Mouse (Mus musculus) WW6 (cell line): Measurements from ENCODE around the gene F2rl2.

Experiments used
- DNase-seq: peaks from one replicate; pipeline ENCODE4 v3.0.0-alpha.2; 2013; ENCODE audit warnings: low read depth, low spot score

Gene F2rl2

GRCm38 (mm10) chr13:95696654-95697163 lies at the start of gene F2rl2:
Gene F2rl2 (plus strand): TSS chr13:95696853.
- DNase-seq = no peak

GRCm38 (mm10) chr13:95647248-95647647 lies 49.4 kb upstream of the F2rl2 start:
- DNase-seq = no peak

- DNase-seq = no peak
These were observed 46.7 kb upstream of the F2rl2 start for GRCm38 (mm10) chr13:95649941-95650340.

- DNase-seq = no peak
These were observed 44.6 kb upstream of the F2rl2 start for GRCm38 (mm10) chr13:95651870-95652668.

GRCm38 (mm10) chr13:95653696-95654095 lies 43.0 kb upstream of the F2rl2 start:
- DNase-seq = no peak

GRCm38 (mm10) chr13:95655284-95655683 lies 41.4 kb upstream of the F2rl2 start:
- DNase-seq = no peak

GRCm38 (mm10) chr13:95657171-95657570 lies 39.5 kb upstream of the F2rl2 start:
- no peak for DNase-seq

- no peak for DNase-seq
These were observed 37.2 kb upstream of the F2rl2 start for GRCm38 (mm10) chr13:95659432-95659831.

- DNase-seq = no peak
These were observed 32.8 kb upstream of the F2rl2 start for GRCm38 (mm10) chr13:95663834-95664233.

- DNase-seq = no peak
These were observed 30.9 kb upstream of the F2rl2 start for GRCm38 (mm10) chr13:95665644-95666356.

GRCm38 (mm10) chr13:95667260-95667659 lies 29.4 kb upstream of the F2rl2 start:
- DNase-seq = no peak

- no peak for DNase-seq
These were observed 26.1 kb upstream of the F2rl2 start for GRCm38 (mm10) chr13:95670534-95670933.

GRCm38 (mm10) chr13:95671108-95671897 lies 25.4 kb upstream of the F2rl2 start:
- no peak for DNase-seq

- no peak for DNase-seq
These were observed 24.3 kb upstream of the F2rl2 start for GRCm38 (mm10) chr13:95672372-95672771.

- no peak for DNase-seq
These were observed 17.6 kb upstream of the F2rl2 start for GRCm38 (mm10) chr13:95679078-95679477.

GRCm38 (mm10) chr13:95679491-95679941 lies 17.1 kb upstream of the F2rl2 start:
- no peak for DNase-seq

- DNase-seq = no peak
These were observed 11.9 kb upstream of the F2rl2 start for GRCm38 (mm10) chr13:95684656-95685244.

- no peak for DNase-seq
These were observed 10.9 kb upstream of the F2rl2 start for GRCm38 (mm10) chr13:95685736-95686135.

GRCm38 (mm10) chr13:95688576-95688975 lies 8.1 kb upstream of the F2rl2 start:
- no peak for DNase-seq

- no peak for DNase-seq
These were observed 4.5 kb upstream of the F2rl2 start for GRCm38 (mm10) chr13:95692201-95692600.

GRCm38 (mm10) chr13:95696120-95696653 lies 466 bp upstream of the F2rl2 start:
- DNase-seq = no peak
